Mouse (Mus musculus): Measurements from ENCODE around the gene 1700025G04Rik. TPM values are rescaled to one million over a fixed set of nuclear protein-coding genes. Genes with fewer than 3 reads are reported as not detected.

The 1700025G04Rik gene
- polyA plus RNA-seq, 1 experiment from 2014 or later: 45.1 TPM

GRCm38 (mm10) chr1:152069745-152070144 is 20.2 kb downstream of the 1700025G04Rik start:
- no peak for ATAC-seq (ENCODE audit: low read depth)
- no peak overlapping the region for H3K9ac ChIP-seq
- no peak overlapping the region for H3K4me3 ChIP-seq
- WGBS: 28% methylated on average over 7 of the region's 7 CpGs
- H3K36me3 ChIP-seq: no peaks in the 10 kb centered on the region
- H3K27ac ChIP-seq (replicated peaks): no peak overlapping the region
- no peaks in the 10 kb centered on the region for H3K9me3 ChIP-seq
- H3K4me2 ChIP-seq: no peak overlapping the region
- H3K27me3 ChIP-seq: no peaks in the 10 kb centered on the region
- peaks cover 58% of the 10 kb centered on the region for H3K4me1 ChIP-seq (replicated peaks)

- no peaks in the 10 kb centered on the region for H3K36me3 ChIP-seq
Observed at GRCm38 (mm10) chr1:152067919-152068318, 22.0 kb downstream of the 1700025G04Rik start.

GRCm38 (mm10) chr1:152065527-152065926 is 24.4 kb downstream of the 1700025G04Rik start:
- 95% methylated on average over 7 of the region's 7 CpGs for WGBS
- Histone ChIP-seq H3K27ac (replicated peaks) (no peak overlapping the region), H3K9me3 (no peaks in the 10 kb centered on the region), H3K27me3 (no peaks in the 10 kb centered on the region), H3K4me2 (no peak overlapping the region), H3K9ac (no peak overlapping the region), H3K36me3 (no peaks in the 10 kb centered on the region), H3K4me1 (replicated peaks) (peaks cover 28% of the 10 kb centered on the region), H3K4me3 (no peak overlapping the region)
- ATAC-seq (ENCODE audit: low read depth): no peak

More at GRCm38 (mm10) chr1:152067919-152068318, 22.0 kb downstream of the 1700025G04Rik start:
- Histone ChIP-seq H3K4me3 (no peak overlapping the region), H3K9ac (no peak overlapping the region), H3K27ac (replicated peaks) (no peak overlapping the region), H3K4me1 (replicated peaks) (peaks cover 46% of the 10 kb centered on the region), H3K9me3 (no peaks in the 10 kb centered on the region), H3K4me2 (no peak overlapping the region), H3K27me3 (no peaks in the 10 kb centered on the region)
- ATAC-seq (ENCODE audit: low read depth): no peak

- H3K27ac ChIP-seq (replicated peaks): no peak overlapping the region
- 92% methylated on average over 11 of the region's 11 CpGs for WGBS
- no peak overlapping the region for H3K9ac ChIP-seq
Observed at GRCm38 (mm10) chr1:152063357-152064145, 26.4 kb downstream of the 1700025G04Rik start.

GRCm38 (mm10) chr1:152061745-152062144 is 28.2 kb downstream of the 1700025G04Rik start:
- no peak overlapping the region for H3K27ac ChIP-seq (replicated peaks)
- H3K4me3 ChIP-seq: no peak overlapping the region
- WGBS: 88% methylated on average over 12 of the region's 12 CpGs
- no peaks in the 10 kb centered on the region for H3K27me3 ChIP-seq
- peaks cover 11% of the 10 kb centered on the region; the same call in 1 of the 2 replicates for H3K4me1 ChIP-seq (replicated peaks)
- no peaks in the 10 kb centered on the region for H3K9me3 ChIP-seq
- H3K4me2 ChIP-seq: no peak overlapping the region
- H3K36me3 ChIP-seq: no peaks in the 10 kb centered on the region
- no peak overlapping the region for H3K9ac ChIP-seq
- ATAC-seq (ENCODE audit: low read depth): no peak

More at GRCm38 (mm10) chr1:152063357-152064145, 26.4 kb downstream of the 1700025G04Rik start:
- Histone ChIP-seq H3K36me3 (no peaks in the 10 kb centered on the region), H3K4me2 (no peak overlapping the region), H3K27me3 (no peaks in the 10 kb centered on the region), H3K4me3 (no peak overlapping the region), H3K4me1 (replicated peaks) (peaks cover 15% of the 10 kb centered on the region), H3K9me3 (no peaks in the 10 kb centered on the region)
- ATAC-seq (ENCODE audit: low read depth): no peak

GRCm38 (mm10) chr1:152060265-152060664 is 29.7 kb downstream of the 1700025G04Rik start:
- WGBS: 93% methylated on average over 3 of the region's 3 CpGs
- Histone ChIP-seq H3K9ac (no peak overlapping the region), H3K4me1 (replicated peaks) (peaks cover 14% of the 10 kb centered on the region; the same call in 1 of the 2 replicates), H3K4me3 (no peak overlapping the region), H3K27ac (replicated peaks) (no peak overlapping the region), H3K36me3 (no peaks in the 10 kb centered on the region), H3K9me3 (no peaks in the 10 kb centered on the region), H3K27me3 (no peaks in the 10 kb centered on the region), H3K4me2 (no peak overlapping the region)
- ATAC-seq (ENCODE audit: low read depth): no peak

- no peak for ATAC-seq (ENCODE audit: low read depth)
- H3K9me3 ChIP-seq: no peaks in the 10 kb centered on the region
- no peak overlapping the region for H3K4me3 ChIP-seq
- H3K27ac ChIP-seq (replicated peaks): no peak overlapping the region
- H3K4me1 ChIP-seq (replicated peaks): peaks cover 20% of the 10 kb centered on the region; the same call in 1 of the 2 replicates
- 88% methylated on average over 3 of the region's 3 CpGs for WGBS
- no peaks in the 10 kb centered on the region for H3K27me3 ChIP-seq
- no peaks in the 10 kb centered on the region for H3K36me3 ChIP-seq
- H3K9ac ChIP-seq: no peak overlapping the region
- no peak overlapping the region for H3K4me2 ChIP-seq
Observed at GRCm38 (mm10) chr1:152058776-152059175, 31.1 kb downstream of the 1700025G04Rik start.

- no peak for ATAC-seq (ENCODE audit: low read depth)
- 92% methylated on average over 5 of the region's 5 CpGs for WGBS
Observed at GRCm38 (mm10) chr1:152053112-152053511, 36.8 kb downstream of the 1700025G04Rik start.

GRCm38 (mm10) chr1:152051858-152052257 is 38.1 kb downstream of the 1700025G04Rik start:
- Histone ChIP-seq H3K9ac (no peak overlapping the region), H3K4me2 (no peak overlapping the region), H3K4me1 (replicated peaks) (peaks cover 39% of the 10 kb centered on the region), H3K27me3 (no peaks in the 10 kb centered on the region), H3K27ac (replicated peaks) (no peak overlapping the region), H3K4me3 (no peak overlapping the region), H3K36me3 (no peaks in the 10 kb centered on the region), H3K9me3 (no peaks in the 10 kb centered on the region)
- WGBS: 84% methylated on average over 9 of the region's 9 CpGs
- no peak for ATAC-seq (ENCODE audit: low read depth)

More at GRCm38 (mm10) chr1:152053112-152053511, 36.8 kb downstream of the 1700025G04Rik start:
- Histone ChIP-seq H3K36me3 (no peaks in the 10 kb centered on the region), H3K4me2 (no peak overlapping the region), H3K9me3 (no peaks in the 10 kb centered on the region), H3K27ac (replicated peaks) (no peak overlapping the region), H3K27me3 (no peaks in the 10 kb centered on the region), H3K4me3 (no peak overlapping the region), H3K9ac (no peak overlapping the region), H3K4me1 (replicated peaks) (peaks cover 28% of the 10 kb centered on the region)

- Histone ChIP-seq H3K36me3 (no peaks in the 10 kb centered on the region), H3K27ac (replicated peaks) (no peak overlapping the region), H3K4me2 (no peak overlapping the region), H3K4me1 (replicated peaks) (peaks cover 36% of the 10 kb centered on the region), H3K27me3 (no peaks in the 10 kb centered on the region), H3K9me3 (no peaks in the 10 kb centered on the region), H3K4me3 (no peak overlapping the region), H3K9ac (no peak overlapping the region)
- 90% methylated on average over 7 of the region's 7 CpGs for WGBS
- no peak for ATAC-seq (ENCODE audit: low read depth)
Observed at GRCm38 (mm10) chr1:152050037-152050436, 39.9 kb downstream of the 1700025G04Rik start.

- Histone ChIP-seq H3K27me3 (no peaks in the 10 kb centered on the region), H3K9ac (no peak overlapping the region), H3K4me2 (no peak overlapping the region), H3K36me3 (no peaks in the 10 kb centered on the region), H3K27ac (replicated peaks) (no peak overlapping the region), H3K4me3 (no peak overlapping the region), H3K4me1 (replicated peaks) (peaks cover 32% of the 10 kb centered on the region), H3K9me3 (no peaks in the 10 kb centered on the region)
- no peak for ATAC-seq (ENCODE audit: low read depth)
- 59% methylated on average over 4 of the region's 4 CpGs for WGBS
Observed at GRCm38 (mm10) chr1:152048291-152048690, 41.6 kb downstream of the 1700025G04Rik start.

- 25% methylated on average over 5 of the region's 5 CpGs for WGBS
- H3K4me3 ChIP-seq: no peak overlapping the region
- H3K9me3 ChIP-seq: no peaks in the 10 kb centered on the region
- no peak for ATAC-seq (ENCODE audit: low read depth)
- no peaks in the 10 kb centered on the region for H3K36me3 ChIP-seq
- peaks cover 32% of the 10 kb centered on the region for H3K4me1 ChIP-seq (replicated peaks)
- H3K27ac ChIP-seq (replicated peaks): no peak overlapping the region
- H3K4me2 ChIP-seq: no peak overlapping the region
- H3K9ac ChIP-seq: no peak overlapping the region
- no peaks in the 10 kb centered on the region for H3K27me3 ChIP-seq
Observed at GRCm38 (mm10) chr1:152047416-152047815, 42.5 kb downstream of the 1700025G04Rik start.
